Mouse (Mus musculus) liver, embryonic 14.5 days (tissue): ENCODE measurements around the gene Pwp2. TPM values are rescaled to one million over a fixed set of nuclear protein-coding genes. Genes with fewer than 3 reads are reported as not detected.

Source experiments
- ATAC-seq: fragments of 200-750 bp; cut with Nextera tagmentation; 2 replicates; pipeline ENCODE4 v1.8.0; 2017; ENCODE audit warnings: moderate number of reproducible peaks, mild to moderate bottlenecking, moderate library complexity; ENCODE audit not compliant: insufficient read depth
- DNase-seq, 3 experiments: peaks; one replicate each; pipeline ENCODE4 v3.0.0-alpha.2; 2012 to 2013; ENCODE audit warnings: low read depth in 3 of 3, low spot score in 3 of 3
- H3K27ac ChIP-seq: fragments of 300-500 bp; sonication (generic); 2 replicates; pipeline ENCODE4 v1.5.1; 2014; ENCODE audit warnings: moderate library complexity, mild to moderate bottlenecking, control low read depth, inconsistent platforms
- H3K27me3 ChIP-seq: fragments of 300-500 bp; sonication (generic); 2 replicates; pipeline ENCODE4 v1.6.1; 2014; ENCODE audit warnings: mild to moderate bottlenecking, low read length, moderate library complexity; ENCODE audit not compliant: control insufficient read depth, insufficient read depth
- H3K36me3 ChIP-seq: fragments of 300-500 bp; sonication (generic); replicated peaks from 2 replicates; pipeline ENCODE4 v1.6.1; 2014; ENCODE audit warnings: low read depth; ENCODE audit not compliant: control insufficient read depth, insufficient read depth
- H3K4me1 ChIP-seq, 2 experiments: fragments of 200-500 bp in 1 of 2; fragments of 300-500 bp in 1 of 2; sonication (generic) in 1 of 2; replicated peaks; 2 replicates each; pipeline ENCODE4 v1.6.1; 2012 to 2014; ENCODE audit warnings: antibody characterized with exemption in 1 of 2, inconsistent platforms in 1 of 2, low read length in 1 of 2; ENCODE audit not compliant: control insufficient read depth in 2 of 2, insufficient read depth in 2 of 2
- H3K4me2 ChIP-seq: fragments of 300-500 bp; sonication (generic); 2 replicates; pipeline ENCODE4 v1.6.1; 2014; ENCODE audit warnings: low read depth, mild to moderate bottlenecking, control low read depth, moderate library complexity
- H3K4me3 ChIP-seq, 2 experiments: fragments of 200-500 bp in 1 of 2; fragments of 300-500 bp in 1 of 2; sonication (generic) in 1 of 2; 2 replicates each; pipeline ENCODE4 v1.5.1; 2012 to 2014; ENCODE audit warnings: low read depth in 2 of 2, low read length in 2 of 2, mild to moderate bottlenecking in 2 of 2, control low read depth in 1 of 2, inconsistent platforms in 1 of 2, moderate library complexity in 1 of 2; ENCODE audit not compliant: insufficient read depth in 1 of 2
- H3K9ac ChIP-seq: fragments of 300-500 bp; sonication (generic); replicated peaks from 2 replicates; pipeline ENCODE4 v1.6.1; 2014; ENCODE audit warnings: mild to moderate bottlenecking, control low read depth, moderate library complexity
- H3K9me3 ChIP-seq: fragments of 300-500 bp; sonication (generic); 2 replicates; pipeline ENCODE4 v1.6.1; 2016; ENCODE audit warnings: low read length, mixed read lengths; ENCODE audit not compliant: control insufficient read depth
- CTCF ChIP-seq: IDR thresholded peaks from 2 replicates; pipeline ENCODE4 v1.5.1; 2016; ENCODE audit warnings: antibody characterized with exemption, low read depth, control low read depth
- EP300 ChIP-seq: IDR thresholded peaks from 2 replicates; pipeline ENCODE4 v1.6.1; 2016; ENCODE audit warnings: antibody characterized with exemption, low read depth
- WGBS: fragments of 180-500 bp; shearing (Covaris S2); extraction: QIAGEN DNeasy Blood & Tissue Kit; methylation state at CpG from one replicate; pipeline ENCODE4 v1.1.7; 2014; ENCODE audit not compliant: insufficient replicate concordance; 5-methylcytosine and 5-hydroxymethylcytosine counted together
- polyA plus RNA-seq, 2 experiments: library from polyadenylated mRNA; depleted of rRNA in 1 of 2; stranded (reverse) in 1 of 2; unstranded in 1 of 2; fragments of >200 nt; fragmentation: Nextera tagmentation in 1 of 2; extraction: Ambion mirVana in 1 of 2; gene quantifications; 2 replicates each; pipeline versions ENCODE4 v1.2.1 to v1.2.3; 2012 to 2014

Pwp2 gene
- polyA plus RNA-seq, 2 experiments: 7.2 to 7.5 TPM

DNA sequence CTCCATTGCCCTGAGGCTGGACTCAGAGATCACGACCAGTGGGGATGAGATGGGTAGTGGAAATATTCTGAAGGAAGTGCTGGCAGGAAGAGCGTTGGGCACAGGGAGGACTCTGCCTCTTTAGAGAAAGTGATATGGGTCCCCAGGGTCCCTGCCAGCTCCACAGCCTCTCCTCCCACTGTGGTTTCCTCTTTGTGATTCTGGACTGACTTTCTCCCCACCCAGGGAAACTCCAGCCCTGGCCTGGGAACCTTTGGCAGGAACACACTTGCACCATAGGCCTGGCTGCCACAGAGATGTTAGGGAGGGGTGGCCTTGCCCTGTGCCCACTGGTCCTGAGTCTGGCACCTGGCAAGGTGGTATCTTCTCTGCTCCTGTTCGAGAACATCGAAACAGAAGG, 55.0 kb downstream of the Pwp2 start:
- Histone ChIP-seq H3K4me3 (no peak overlapping the region), H3K27me3 (no peaks in the 10 kb centered on the region), H3K9ac (no peak overlapping the region), H3K27ac (no peak overlapping the region), H3K4me1 (peaks cover 2 to 8% of the 10 kb centered on the region in 2 experiments; a peak in 3 of 4 replicates), H3K9me3 (no peaks in the 10 kb centered on the region), H3K4me2 (no peak overlapping the region), H3K36me3 (no peaks in the 10 kb centered on the region)
- DNase-seq (no peak), ATAC-seq (no peak)
- TF ChIP-seq CTCF (no peak), EP300 (no peak)
- WGBS: 48% methylated on average over 4 of the region's 4 CpGs

DNA sequence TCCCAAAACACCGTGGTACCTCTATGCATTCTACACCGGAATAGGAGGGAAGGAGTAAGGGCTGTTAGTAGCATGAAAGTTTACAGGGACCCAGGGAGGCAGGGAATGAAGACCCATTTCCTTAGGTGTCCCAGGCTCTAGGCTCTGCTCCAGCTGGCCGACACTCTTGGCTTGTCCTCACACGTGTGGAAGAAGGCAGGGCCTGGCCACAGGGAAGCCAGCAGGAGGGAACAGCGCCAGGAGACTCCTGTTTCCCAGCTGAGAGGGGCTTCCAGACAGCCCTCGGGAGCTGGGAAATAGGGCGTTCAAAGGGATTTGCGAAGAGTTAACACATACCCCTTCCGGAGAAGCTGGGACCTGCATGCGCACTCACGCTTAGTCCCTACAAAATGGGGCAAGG, 55.5 kb downstream of the Pwp2 start:
- no peak overlapping the region for H3K27ac ChIP-seq
- no peaks in the 10 kb centered on the region for H3K36me3 ChIP-seq
- no peak overlapping the region for H3K4me3 ChIP-seq
- peaks cover 2 to 6% of the 10 kb centered on the region in 2 experiments; a peak in 3 of 4 replicates for H3K4me1 ChIP-seq
- 57% methylated on average over 11 of the region's 11 CpGs for WGBS
- H3K9me3 ChIP-seq: no peaks in the 10 kb centered on the region
- no peak overlapping the region for H3K4me2 ChIP-seq
- no peak overlapping the region for H3K9ac ChIP-seq
- no peak for DNase-seq
- no peak for ATAC-seq
- H3K27me3 ChIP-seq: no peaks in the 10 kb centered on the region
- no peak for TF ChIP-seq CTCF

DNA sequence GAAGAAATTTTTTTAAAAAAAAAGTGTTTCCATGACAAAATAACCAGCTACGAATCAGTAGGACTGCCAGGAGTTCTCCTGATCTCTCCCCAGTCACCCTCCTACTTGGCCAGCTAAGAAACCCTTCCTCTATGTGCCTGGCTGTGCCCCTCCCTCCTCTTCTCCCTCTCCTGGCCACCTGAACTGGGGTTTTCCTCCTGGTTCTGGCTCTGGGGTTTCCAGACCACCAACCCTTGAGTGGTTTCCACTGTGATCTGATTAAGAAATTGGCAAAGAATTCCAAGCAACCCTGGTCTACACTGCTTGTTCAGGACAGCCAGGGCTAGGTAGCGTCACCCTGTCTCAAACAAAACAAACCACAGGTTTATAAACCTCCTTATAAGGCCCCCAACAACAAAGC, 56.3 kb downstream of the Pwp2 start:
- Histone ChIP-seq H3K27me3 (no peaks in the 10 kb centered on the region), H3K4me2 (no peak overlapping the region), H3K27ac (no peak overlapping the region), H3K4me1 (peaks cover 0 to 2% of the 10 kb centered on the region in 2 experiments; a peak in 2 of 4 replicates), H3K9ac (no peak overlapping the region), H3K36me3 (no peaks in the 10 kb centered on the region), H3K9me3 (no peaks in the 10 kb centered on the region), H3K4me3 (no peak overlapping the region)
- ATAC-seq (no peak), DNase-seq (no peak)
- WGBS: 53% methylated on average over 2 of the region's 2 CpGs
- no peak for TF ChIP-seq EP300

DNA sequence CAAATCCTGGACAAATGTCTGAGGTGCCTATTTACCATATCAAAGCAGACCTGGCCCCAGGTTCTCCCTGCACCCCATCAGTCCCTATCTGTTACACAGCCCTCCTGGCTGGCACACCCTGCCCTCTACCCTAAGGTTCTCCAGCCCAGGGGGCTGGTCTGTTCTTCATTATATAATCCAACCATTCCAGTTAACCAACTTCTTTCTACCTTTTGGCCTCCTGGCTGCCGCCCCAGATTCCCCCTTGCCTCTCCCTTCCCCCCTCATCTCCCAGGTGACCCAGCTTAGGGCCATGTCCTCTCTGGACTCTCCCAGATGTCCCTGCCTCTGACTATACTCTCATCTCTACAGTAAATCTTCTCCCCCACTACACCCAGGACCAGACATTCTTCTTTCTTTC, 57.0 kb downstream of the Pwp2 start:
- WGBS: 67% methylated on average over 1 of the region's 1 CpGs
- Histone ChIP-seq H3K36me3 (no peaks in the 10 kb centered on the region), H3K4me1 (peaks cover 0 to 2% of the 10 kb centered on the region in 2 experiments; a peak in 2 of 4 replicates), H3K27ac (no peak overlapping the region), H3K9ac (no peak overlapping the region), H3K27me3 (no peaks in the 10 kb centered on the region), H3K4me3 (no peak overlapping the region), H3K4me2 (no peak overlapping the region), H3K9me3 (no peaks in the 10 kb centered on the region)
- TF ChIP-seq EP300 (no peak), CTCF (no peak)
- DNase-seq (no peak), ATAC-seq (no peak)

DNA sequence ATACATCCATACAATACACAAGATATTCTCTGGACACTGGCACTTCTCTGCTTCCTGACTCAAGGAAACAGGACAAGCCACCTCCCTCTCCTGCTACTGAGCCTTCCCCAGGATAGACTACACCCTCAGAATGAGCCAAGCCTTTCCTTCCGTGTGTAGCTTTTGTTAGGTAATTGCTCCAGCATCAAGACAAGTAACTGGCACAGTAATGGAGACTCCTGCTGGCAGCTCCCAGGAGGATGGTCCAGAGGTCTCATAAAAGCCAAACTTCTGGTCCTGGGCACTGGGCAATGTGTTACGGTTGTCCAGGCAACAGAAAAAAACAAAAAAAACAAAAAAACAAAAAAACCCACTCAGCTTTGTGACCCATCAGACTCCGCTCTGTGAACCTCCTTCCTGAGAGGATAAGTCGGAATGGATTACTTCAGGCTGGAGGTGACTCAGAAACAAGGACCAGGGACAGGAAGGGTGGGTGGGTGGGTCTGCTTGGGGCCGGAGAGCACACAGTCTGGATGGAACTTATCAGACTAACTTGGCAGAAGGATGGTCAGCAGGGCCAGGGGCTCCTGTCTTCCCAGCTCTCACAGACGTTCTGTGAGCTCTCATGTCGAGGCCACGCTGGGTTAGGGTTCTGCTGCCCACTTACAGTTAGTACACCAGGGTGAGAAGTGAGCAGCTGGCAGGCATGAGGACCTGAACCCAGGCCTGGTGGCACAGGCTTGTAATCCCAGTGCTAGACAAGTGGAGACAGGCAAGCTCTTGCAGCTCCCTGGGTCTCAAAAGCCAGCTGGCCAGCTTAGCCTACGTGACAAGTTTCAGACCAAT, 57.7 kb downstream of the Pwp2 start:
- Histone ChIP-seq H3K9me3 (no peaks in the 10 kb centered on the region), H3K9ac (no peak overlapping the region), H3K27ac (no peak overlapping the region), H3K36me3 (no peaks in the 10 kb centered on the region), H3K27me3 (no peaks in the 10 kb centered on the region), H3K4me3 (no peak overlapping the region), H3K4me2 (no peak overlapping the region), H3K4me1 (peaks cover 0 to 2% of the 10 kb centered on the region in 2 experiments; a peak in 2 of 4 replicates)
- no peak for DNase-seq
- no peak for ATAC-seq
- TF ChIP-seq EP300 (no peak), CTCF (no peak)
- 59% methylated on average over 9 of the region's 9 CpGs for WGBS
